Mouse (Mus musculus): ENCODE data around the gene Spata21. TPM values are rescaled to one million over a fixed set of nuclear protein-coding genes. Genes with fewer than 3 reads are reported as not detected.

Gene Spata21
- total RNA-seq (2021): not detected

GRCm38 (mm10) chr4:141088033-141088432 is at the start of gene Spata21:
Gene Spata21, plus strand, starts transcription at chr4:141088333.
- intact Hi-C loops (cut with DNase I): no loop called here
- DNase-seq: no peak

GRCm38 (mm10) chr4:141041117-141041516 is 47.0 kb upstream of the Spata21 start:
- intact Hi-C loops (cut with DNase I): no loop called here
- DNase-seq: no peak

- intact Hi-C loops (cut with DNase I): loop anchor here (1.0 kb wide), 1 partner anchor 20 kb away; no protein-coding TSS in a partner anchor
- peak; percentile 44 to 68 for DNase-seq
Observed at GRCm38 (mm10) chr4:141044816-141045215, 43.3 kb upstream of the Spata21 start.

GRCm38 (mm10) chr4:141048810-141049475 is 39.2 kb upstream of the Spata21 start:
- intact Hi-C loops (cut with DNase I): no loop called here
- no peak for DNase-seq

- intact Hi-C loops (cut with DNase I): no loop called here
- no peak for DNase-seq
Observed at GRCm38 (mm10) chr4:141049476-141049835, 38.7 kb upstream of the Spata21 start.

- intact Hi-C loops (cut with DNase I): no loop called here
- no peak for DNase-seq
Observed at GRCm38 (mm10) chr4:141052442-141052841, 35.7 kb upstream of the Spata21 start.

GRCm38 (mm10) chr4:141053138-141053537 is 35.0 kb upstream of the Spata21 start:
- DNase-seq: no peak
- intact Hi-C loops (cut with DNase I): no loop called here

- no peak for DNase-seq
- intact Hi-C loops (cut with DNase I): no loop called here
Observed at GRCm38 (mm10) chr4:141053568-141054161, 34.5 kb upstream of the Spata21 start.

- intact Hi-C loops (cut with DNase I): no loop called here
Observed at GRCm38 (mm10) chr4:141056970-141057369, 31.2 kb upstream of the Spata21 start.

GRCm38 (mm10) chr4:141058835-141059234 is 29.3 kb upstream of the Spata21 start:
- intact Hi-C loops (cut with DNase I): no loop called here
- no peak for DNase-seq

More at GRCm38 (mm10) chr4:141056970-141057369, 31.2 kb upstream of the Spata21 start:
- DNase-seq: no peak

GRCm38 (mm10) chr4:141059616-141060425 is 28.3 kb upstream of the Spata21 start:
- no peak for DNase-seq
- intact Hi-C loops (cut with DNase I): loop anchor here (2.0 kb wide), 1 partner anchor 17 kb away; no protein-coding TSS in a partner anchor

- intact Hi-C loops (cut with DNase I): loop anchor here (2.0 kb wide), 1 partner anchor 16 kb away; no protein-coding TSS in a partner anchor
Observed at GRCm38 (mm10) chr4:141060426-141061301, 27.5 kb upstream of the Spata21 start, which contains the start of gene Crocc. Gene Crocc, minus strand, starts transcription at chr4:141060550.

GRCm38 (mm10) chr4:141064104-141064659 is 24.0 kb upstream of the Spata21 start:
- no peak for DNase-seq
- intact Hi-C loops (cut with DNase I): no loop called here

More at GRCm38 (mm10) chr4:141060426-141061301, 27.5 kb upstream of the Spata21 start, which contains the start of gene Crocc:
- peak; percentile 100 for DNase-seq

- intact Hi-C loops (cut with DNase I): loop anchor here (1.0 kb wide), 1 partner anchor 21 kb away; no protein-coding TSS in a partner anchor
- DNase-seq: peak; percentile 74 to 78
Observed at GRCm38 (mm10) chr4:141065123-141065522, 23.0 kb upstream of the Spata21 start.

- peak; percentile 37 to 55 for DNase-seq
- intact Hi-C loops (cut with DNase I): no loop called here
Observed at GRCm38 (mm10) chr4:141066709-141067515, 21.2 kb upstream of the Spata21 start.

- intact Hi-C loops (cut with DNase I): no loop called here
- no peak for DNase-seq
Observed at GRCm38 (mm10) chr4:141067516-141068046, 20.6 kb upstream of the Spata21 start.

GRCm38 (mm10) chr4:141068655-141069054 is 19.5 kb upstream of the Spata21 start:
- DNase-seq: no peak
- intact Hi-C loops (cut with DNase I): no loop called here

GRCm38 (mm10) chr4:141069731-141070130 is 18.4 kb upstream of the Spata21 start:
- peak; percentile 39 to 51 for DNase-seq
- intact Hi-C loops (cut with DNase I): no loop called here

- intact Hi-C loops (cut with DNase I): no loop called here
Observed at GRCm38 (mm10) chr4:141072502-141072901, 15.6 kb upstream of the Spata21 start.

More at GRCm38 (mm10) chr4:141072502-141072901, 15.6 kb upstream of the Spata21 start:
- no peak for DNase-seq

All from heart, postnatal 36 days (tissue).